Mouse (Mus musculus): ENCODE results near the gene Rab5a.
"Not testable (repeated sequence)": the region's sequence is repeated elsewhere in the genome, so short reads cannot be mapped to it uniquely, and the experiment has no call there.

- TF ChIP-seq CTCF (conservative IDR thresholded peaks at IDR 0.05; ENCODE audit: insufficient read depth, insufficient read length, low read depth, low read length); POLR2A (IDR thresholded peaks at IDR 0.05; ENCODE audit: low read depth, low read length): not testable (repeated sequence)
Measured at GRCm38 (mm10) chr17:53539351-53539750, 60.3 kb downstream of the Rab5a start, which contains the start of gene Pp2d1.

Measured in kidney, adult 2 months (tissue).